Mouse (Mus musculus): Measurements from ENCODE around the gene Cep164. TPM values are rescaled to one million over a fixed set of nuclear protein-coding genes. Genes with fewer than 3 reads are reported as not detected.

The Cep164 gene
- total RNA-seq, 2 experiments from 2014 or later: 6.8 to 7.6 TPM

- DNase-seq: no peak
- intact Hi-C loops (cut with DNase I): no loop called here
These were observed 96.6 kb downstream of the Cep164 start for GRCm38 (mm10) chr9:45731851-45732250.

- DNase-seq: no peak
- intact Hi-C loops (cut with DNase I): no loop called here
These were observed 108.5 kb downstream of the Cep164 start for GRCm38 (mm10) chr9:45719997-45720396.

Other genes starting within 250 kb of the Cep164 start
- gene Bace1, start 9.9 kb upstream of the Cep164 start, total RNA-seq (2021): 10 to 100 TPM; 27.8 to 32.0 TPM
- gene Pcsk7, start 77.8 kb upstream of the Cep164 start, total RNA-seq (2021): 10 to 100 TPM; 13.5 to 15.6 TPM
- gene Rnf214, start 78.2 kb upstream of the Cep164 start, total RNA-seq (2021): 10 to 100 TPM; 35.1 to 36.0 TPM
- gene Tagln, start 107.4 kb upstream of the Cep164 start, total RNA-seq (2021): 10 to 100 TPM; 71.4 TPM
- 10 to 100 TPM; 79.7 to 89.1 TPM for gene Sidt2, start 126.6 kb upstream of the Cep164 start, total RNA-seq (2021)
- gene Pafah1b2, start 184.0 kb upstream of the Cep164 start, total RNA-seq (2021): 10 to 100 TPM; 48.1 to 50.0 TPM
- gene Sik3, start 184.1 kb upstream of the Cep164 start, total RNA-seq (2021): 10 to 100 TPM; 75.9 to 76.1 TPM